Mouse (Mus musculus) lung, postnatal 0 days (tissue): ENCODE measurements around the gene Hoxb5. TPM values are rescaled to one million over a fixed set of nuclear protein-coding genes. Genes with fewer than 3 reads are reported as not detected.

ENCODE experiments used
- ATAC-seq: fragments of 200-750 bp; cut with Nextera tagmentation; 2 replicates; pipeline ENCODE4 v1.8.0; 2017; ENCODE audit warnings: moderate library complexity
- DNase-seq: peaks from one replicate; pipeline ENCODE4 v3.0.0-alpha.2; 2016; ENCODE audit warnings: low spot score
- H3K27ac ChIP-seq: fragments of 300-500 bp; sonication (generic); 2 replicates; pipeline ENCODE4 v1.5.1; 2014; ENCODE audit warnings: antibody characterized with exemption, mild to moderate bottlenecking, low read length, mixed read lengths
- H3K27me3 ChIP-seq: fragments of 300-500 bp; sonication (generic); replicated peaks from 2 replicates; pipeline ENCODE4 v1.6.1; 2014; ENCODE audit warnings: low read length, mixed read lengths; ENCODE audit not compliant: insufficient read depth
- H3K36me3 ChIP-seq: fragments of 300-500 bp; sonication (generic); 2 replicates; pipeline ENCODE4 v1.6.1; 2014; ENCODE audit warnings: low read length, mixed read lengths; ENCODE audit not compliant: insufficient read depth
- H3K4me1 ChIP-seq: fragments of 300-500 bp; sonication (generic); 2 replicates; pipeline ENCODE4 v1.6.1; 2014; ENCODE audit warnings: antibody characterized with exemption, low read depth, low read length, mixed read lengths; ENCODE audit not compliant: insufficient read depth
- H3K4me2 ChIP-seq: fragments of 300-500 bp; sonication (generic); replicated peaks from 2 replicates; pipeline ENCODE4 v1.6.1; 2014; ENCODE audit warnings: low read depth, mild to moderate bottlenecking, low read length, moderate library complexity, mixed read lengths
- H3K4me3 ChIP-seq: fragments of 300-500 bp; sonication (generic); 2 replicates; pipeline ENCODE4 v1.5.1; 2014; ENCODE audit warnings: low read depth, low read length
- H3K9ac ChIP-seq: fragments of 300-500 bp; sonication (generic); replicated peaks from 2 replicates; pipeline ENCODE4 v1.6.1; 2014; ENCODE audit warnings: low read depth, mild to moderate bottlenecking
- H3K9me3 ChIP-seq: fragments of 300-500 bp; sonication (generic); 2 replicates; pipeline ENCODE4 v1.6.1; 2016; ENCODE audit warnings: low read length, mixed read lengths
- CTCF ChIP-seq: IDR thresholded peaks from 2 replicates; pipeline ENCODE4 v1.5.1; 2016; ENCODE audit warnings: antibody characterized with exemption, mild to moderate bottlenecking
- EP300 ChIP-seq: IDR thresholded peaks from 2 replicates; pipeline ENCODE4 v1.6.1; 2016; ENCODE audit warnings: antibody characterized with exemption, mild to moderate bottlenecking, control low read depth
- WGBS: fragments of 180-500 bp; shearing (Covaris S2); extraction: QIAGEN DNeasy Blood & Tissue Kit; methylation state at CpG from one replicate; pipeline ENCODE4 v1.1.7; 2014; 5-methylcytosine and 5-hydroxymethylcytosine counted together
- polyA plus RNA-seq: library from polyadenylated mRNA; unstranded; fragments of >200 nt; fragmentation: Nextera tagmentation; extraction: Ambion mirVana; gene quantifications from 2 replicates; pipeline ENCODE4 v1.2.1, GENCODE M21; 2015

The Hoxb5 gene
- polyA plus RNA-seq, 1 experiment from 2014 or later: 16.8 TPM

DNA sequence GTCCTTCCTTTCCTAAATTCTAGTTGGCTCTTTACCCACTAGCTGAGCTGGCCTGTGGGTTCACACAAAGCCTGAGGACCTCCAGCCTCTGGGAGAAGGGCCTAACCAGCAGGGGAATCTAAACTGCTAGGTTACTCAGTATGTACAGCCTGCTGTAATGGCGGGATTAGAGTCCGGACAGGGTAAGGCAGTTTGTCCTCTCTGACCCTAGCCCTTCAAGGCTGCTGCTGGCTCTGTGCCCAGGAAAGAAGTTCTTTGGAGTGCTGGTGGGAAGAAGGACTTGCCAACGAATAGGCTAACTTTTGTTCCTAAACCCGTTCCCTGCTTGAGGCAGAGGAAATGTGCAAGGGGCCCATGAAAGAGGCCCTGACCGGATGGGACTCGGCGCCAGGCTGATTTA is 37.2 kb upstream of the Hoxb5 start:
- WGBS: 9% methylated on average over 7 of the region's 7 CpGs

GRCm38 (mm10) chr11:96267021-96267920 is 35.9 kb upstream of the Hoxb5 start:
- H3K4me1 ChIP-seq: peaks cover 10% of the 10 kb centered on the region; the same call in 1 of the 2 replicates
- DNase-seq: no peak
- H3K9me3 ChIP-seq: no peaks in the 10 kb centered on the region
- no peak overlapping the region for H3K4me2 ChIP-seq
- no peak overlapping the region for H3K27ac ChIP-seq
- no peak overlapping the region for H3K4me3 ChIP-seq
- WGBS: 26% methylated on average over 7 of the region's 7 CpGs
- no peak for ATAC-seq
- no peaks in the 10 kb centered on the region for H3K36me3 ChIP-seq
- H3K27me3 ChIP-seq: peaks cover 91% of the 10 kb centered on the region
- H3K9ac ChIP-seq: no peak overlapping the region
- TF ChIP-seq CTCF (no peak), EP300 (no peak)

More for the DNA sequence above, 37.2 kb upstream of the Hoxb5 start:
- TF ChIP-seq CTCF (no peak), EP300 (no peak)
- H3K4me2 ChIP-seq: no peak overlapping the region
- peaks cover 91% of the 10 kb centered on the region for H3K27me3 ChIP-seq
- no peaks in the 10 kb centered on the region for H3K36me3 ChIP-seq
- H3K27ac ChIP-seq: no peak overlapping the region
- no peak for ATAC-seq
- H3K9me3 ChIP-seq: no peaks in the 10 kb centered on the region
- 0 out of 2 replicates have a peak, but pooled peaks cover 3% of the 10 kb centered on the region for H3K4me1 ChIP-seq
- no peak overlapping the region for H3K4me3 ChIP-seq
- no peak for DNase-seq
- H3K9ac ChIP-seq: no peak overlapping the region

DNA sequence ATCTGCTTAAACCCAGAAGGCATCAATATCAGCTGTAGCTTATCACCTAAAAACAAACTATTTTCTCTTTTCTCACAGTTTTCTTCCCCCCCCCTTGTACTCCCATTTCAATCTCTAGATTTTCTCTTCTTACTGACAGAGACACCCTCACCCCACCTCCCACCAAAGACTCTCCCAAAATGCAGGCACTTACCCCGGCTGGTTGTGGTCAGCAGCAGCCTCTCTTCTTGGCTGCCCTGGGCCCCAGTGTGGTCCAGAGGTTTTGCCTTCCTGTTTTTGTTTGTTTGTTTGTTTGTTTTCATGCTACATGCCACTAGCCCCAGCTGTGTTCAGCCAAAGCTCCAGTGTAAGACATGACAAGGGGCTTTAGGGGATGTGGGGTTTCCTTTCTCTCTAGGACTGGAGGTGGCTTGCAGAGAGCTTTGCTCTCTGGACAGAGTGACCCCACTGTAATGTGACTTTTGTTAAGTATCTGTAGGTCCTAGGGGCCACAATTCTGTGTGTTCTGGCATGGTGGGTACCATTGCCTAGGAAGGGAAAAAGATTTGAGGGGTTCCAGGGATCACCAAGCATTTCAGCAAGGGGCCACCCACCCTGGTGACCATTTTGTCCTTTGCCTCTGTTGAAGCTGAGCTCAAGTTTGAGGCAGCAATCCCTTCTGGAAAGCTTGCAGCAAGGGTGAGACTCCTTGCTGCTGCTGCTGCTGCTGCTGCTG is 34.9 kb upstream of the Hoxb5 start:
- no peak overlapping the region for H3K9ac ChIP-seq
- H3K4me3 ChIP-seq: no peak overlapping the region
- peaks cover 91% of the 10 kb centered on the region for H3K27me3 ChIP-seq
- WGBS: 15% methylated on average over 1 of the region's 1 CpGs
- H3K4me1 ChIP-seq: peaks cover 10% of the 10 kb centered on the region; the same call in 1 of the 2 replicates
- no peaks in the 10 kb centered on the region for H3K36me3 ChIP-seq
- TF ChIP-seq CTCF (no peak), EP300 (no peak)
- no peaks in the 10 kb centered on the region for H3K9me3 ChIP-seq
- H3K27ac ChIP-seq: no peak overlapping the region
- ATAC-seq (no peak), DNase-seq (no peak)
- no peak overlapping the region for H3K4me2 ChIP-seq

DNA sequence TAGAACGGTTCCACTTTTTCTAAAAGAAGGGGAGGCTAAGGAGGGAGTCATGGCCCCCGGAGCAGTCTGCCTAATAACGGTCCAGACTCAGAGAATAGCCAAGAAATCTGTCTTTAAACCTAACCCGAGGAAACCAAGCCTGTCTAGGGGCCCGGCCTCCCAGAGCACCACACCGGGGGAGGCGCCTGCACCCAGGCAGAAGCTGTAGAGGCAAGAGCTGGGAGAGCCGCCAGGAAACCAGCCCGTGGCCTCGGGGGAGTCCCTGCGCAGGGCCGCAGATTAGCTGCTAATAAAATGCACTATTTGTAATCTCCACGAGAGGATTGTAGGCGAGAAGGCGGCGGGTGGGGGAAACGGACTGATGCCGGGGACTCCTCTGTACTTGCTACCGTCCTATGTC is 33.3 kb upstream of the Hoxb5 start:
- 2% methylated on average over 19 of the region's 19 CpGs for WGBS
- no peak for TF ChIP-seq CTCF
- TF ChIP-seq EP300: no peak
- Histone ChIP-seq H3K9me3 (no peaks in the 10 kb centered on the region), H3K27ac (no peak overlapping the region), H3K9ac (no peak overlapping the region), H3K36me3 (no peaks in the 10 kb centered on the region), H3K4me3 (no peak overlapping the region), H3K27me3 (peaks cover 93% of the 10 kb centered on the region), H3K4me2 (no peak overlapping the region), H3K4me1 (peaks cover 10% of the 10 kb centered on the region; the same call in 1 of the 2 replicates)
- ATAC-seq (no peak), DNase-seq (peak; percentile 29)

DNA sequence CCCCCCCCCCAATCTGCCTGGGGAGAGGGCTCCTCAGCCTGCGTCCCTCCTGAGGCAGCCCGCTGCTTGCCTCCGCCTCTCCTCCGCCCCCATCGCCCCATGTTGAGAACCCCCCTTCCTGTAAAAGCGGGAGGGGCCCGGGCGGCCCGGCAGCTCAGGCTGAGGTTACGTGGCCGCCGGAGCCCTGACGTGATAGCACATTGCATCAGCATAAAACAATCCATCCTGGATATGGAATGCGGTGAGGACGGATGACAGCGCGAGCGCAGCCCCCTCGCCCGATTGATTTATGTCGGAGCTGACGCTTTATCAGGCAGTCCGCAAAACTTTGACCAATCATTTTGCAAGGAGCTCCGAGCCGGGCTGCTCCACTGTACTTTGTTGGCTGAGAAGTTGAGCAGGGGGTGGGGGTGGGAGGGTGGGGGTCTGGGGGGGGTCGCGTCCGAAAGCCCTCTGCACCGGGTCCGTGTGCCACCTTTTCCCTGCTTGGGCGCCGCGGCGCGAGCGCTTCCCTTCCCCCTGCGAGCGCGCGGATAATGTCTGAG is 32.1 kb upstream of the Hoxb5 start, which contains the start of gene Hoxb9:
Gene Hoxb9 (plus strand): TSS at position 462 of the 545 bp plus-strand sequence.
- no peaks in the 10 kb centered on the region for H3K9me3 ChIP-seq
- TF ChIP-seq CTCF: no peak
- TF ChIP-seq EP300: no peak
- H3K9ac ChIP-seq: no peak within 1 kb of the TSS
- peak; percentile 29 for DNase-seq
- H3K4me2 ChIP-seq: peak within 1 kb of the TSS; percentile 50
- under 1% methylated on average over 34 of the region's 40 CpGs for WGBS
- H3K27ac ChIP-seq: no peak within 1 kb of the TSS
- ATAC-seq: peak; percentile 37; the same call in 1 of the 2 replicates
- H3K36me3 ChIP-seq: no peaks in the 10 kb centered on the region
- H3K27me3 ChIP-seq: peaks cover 97% of the 10 kb centered on the region
- peaks cover 10% of the 10 kb centered on the region; the same call in 1 of the 2 replicates for H3K4me1 ChIP-seq
- H3K4me3 ChIP-seq: peak within 1 kb of the TSS; percentile 32

DNA sequence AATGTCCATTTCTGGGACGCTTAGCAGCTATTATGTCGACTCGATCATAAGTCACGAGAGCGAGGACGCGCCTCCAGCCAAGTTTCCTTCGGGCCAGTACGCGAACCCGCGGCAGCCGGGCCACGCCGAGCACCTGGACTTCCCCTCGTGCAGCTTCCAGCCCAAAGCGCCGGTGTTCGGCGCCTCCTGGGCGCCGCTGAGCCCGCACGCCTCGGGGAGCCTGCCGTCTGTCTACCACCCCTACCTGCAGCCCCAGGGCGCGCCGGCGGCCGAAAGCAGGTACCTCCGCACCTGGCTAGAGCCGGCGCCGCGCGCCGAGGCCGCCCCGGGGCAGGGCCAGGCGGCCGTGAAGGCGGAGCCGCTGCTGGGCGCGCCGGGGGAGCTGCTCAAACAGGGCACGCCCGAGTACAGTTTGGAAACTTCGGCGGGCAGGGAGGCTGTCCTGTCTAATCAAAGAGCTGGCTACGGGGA is 31.6 kb upstream of the Hoxb5 start:
- WGBS: under 1% methylated on average over 50 of the region's 52 CpGs
- Histone ChIP-seq H3K27ac (no peak overlapping the region), H3K4me1 (peaks cover 10% of the 10 kb centered on the region; the same call in 1 of the 2 replicates), H3K4me3 (peak overlapping the region; percentile 32), H3K27me3 (peaks cover 97% of the 10 kb centered on the region), H3K9me3 (no peaks in the 10 kb centered on the region), H3K36me3 (no peaks in the 10 kb centered on the region), H3K4me2 (peak overlapping the region; percentile 50), H3K9ac (no peak overlapping the region)
- ATAC-seq: peak; percentile 52
- peak; percentile 36 for DNase-seq
- TF ChIP-seq EP300 (no peak), CTCF (no peak)
